Mouse (Mus musculus): ENCODE measurements around the gene Sox1.
A peak's percentile ranks its signal among the peaks of the same experiment; 100 is the strongest.

Gene Sox1

GRCm38 (mm10) chr8:12427886-12428799 is 33.0 kb downstream of the Sox1 start:
- no peak for DNase-seq

- no peak for DNase-seq
These were observed 33.8 kb downstream of the Sox1 start for GRCm38 (mm10) chr8:12428931-12429330.

- no peak for DNase-seq
These were observed 34.6 kb downstream of the Sox1 start for GRCm38 (mm10) chr8:12429601-12430172.

GRCm38 (mm10) chr8:12430173-12430899 is 35.2 kb downstream of the Sox1 start:
- peak; percentile 8 for DNase-seq

- DNase-seq, result no peak
These were observed 36.0 kb downstream of the Sox1 start for GRCm38 (mm10) chr8:12430900-12431737.

- no peak for DNase-seq
These were observed 36.6 kb downstream of the Sox1 start for GRCm38 (mm10) chr8:12431738-12432055.

GRCm38 (mm10) chr8:12432546-12432945 is 37.5 kb downstream of the Sox1 start:
- DNase-seq, result no peak

- DNase-seq, result no peak
These were observed 39.7 kb downstream of the Sox1 start for GRCm38 (mm10) chr8:12434771-12435170.

- DNase-seq, result no peak
These were observed 42.9 kb downstream of the Sox1 start for GRCm38 (mm10) chr8:12438021-12438420.

GRCm38 (mm10) chr8:12439044-12439443 is 43.9 kb downstream of the Sox1 start:
- no peak for DNase-seq

- no peak for DNase-seq
These were observed 44.8 kb downstream of the Sox1 start for GRCm38 (mm10) chr8:12439846-12440245.

- DNase-seq, result no peak
These were observed 45.9 kb downstream of the Sox1 start for GRCm38 (mm10) chr8:12440997-12441396.

GRCm38 (mm10) chr8:12445258-12445657 is 50.2 kb downstream of the Sox1 start:
- DNase-seq, result no peak

- no peak for DNase-seq
These were observed 51.0 kb downstream of the Sox1 start for GRCm38 (mm10) chr8:12445926-12446680.

Data from cerebellum, adult 8-10 months (tissue).